Mouse (Mus musculus): Measurements from ENCODE around the gene Heatr5b.
A peak's percentile ranks its signal among the peaks of the same experiment; 100 is the strongest.
"Not testable (repeated sequence)": the region's sequence is repeated elsewhere in the genome, so short reads cannot be mapped to it uniquely, and the experiment has no call there.

The Heatr5b gene

DNA sequence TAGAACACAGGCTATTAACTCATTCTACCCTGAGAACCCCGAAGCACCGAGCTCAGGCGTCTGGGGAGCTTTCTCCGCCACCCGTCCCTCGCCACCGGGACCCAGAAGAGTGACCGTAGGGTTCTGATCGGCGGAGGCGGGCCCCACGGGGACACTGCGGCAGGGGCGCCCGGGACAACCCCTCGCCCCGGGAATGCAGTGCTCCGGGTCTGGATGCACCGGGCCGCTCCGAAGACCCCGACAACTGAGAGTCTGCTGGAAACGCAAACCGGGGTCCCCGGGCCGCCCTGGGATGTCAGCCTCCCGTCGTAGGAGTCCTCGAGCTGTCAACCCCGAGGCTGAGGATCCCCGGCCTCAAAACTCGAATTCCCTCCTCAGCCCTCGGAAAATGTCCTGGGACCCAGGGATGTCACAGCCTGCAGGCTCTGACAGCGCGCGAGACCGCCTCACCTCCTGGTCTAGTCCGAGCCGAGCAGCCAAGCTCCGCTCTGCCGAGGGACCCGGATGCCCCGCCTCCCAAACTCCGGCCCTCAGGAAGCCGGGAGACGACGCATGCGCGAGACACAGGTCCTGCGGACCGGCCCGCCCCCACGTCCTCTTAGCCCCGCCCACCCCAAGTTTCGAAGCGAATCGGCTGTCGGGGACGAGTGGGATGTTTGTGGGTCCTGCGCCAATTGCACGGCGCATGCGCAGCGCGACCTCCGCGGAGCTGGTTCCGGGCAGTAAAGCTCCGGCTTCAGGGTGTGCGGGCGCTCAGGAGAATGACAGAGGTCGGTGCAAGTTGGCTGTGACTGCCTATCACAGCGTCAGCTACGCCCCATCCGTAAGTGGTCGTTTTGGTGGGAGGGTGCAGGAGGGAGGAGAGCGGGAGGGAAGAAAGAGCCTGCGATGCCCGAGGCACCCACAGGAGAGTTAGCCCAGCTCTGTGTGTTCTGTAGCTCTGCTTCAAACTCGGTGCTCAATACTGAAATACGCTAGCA is at the start of gene Heatr5b, which contains the start of gene Gpatch11:
Heatr5b (minus strand) TSS at position 509 of the 980 bp plus-strand sequence.
Gpatch11 (plus strand) TSS at position 712 of the 980 bp plus-strand sequence.
- peak; percentile 98 to 99 for DNase-seq

DNA sequence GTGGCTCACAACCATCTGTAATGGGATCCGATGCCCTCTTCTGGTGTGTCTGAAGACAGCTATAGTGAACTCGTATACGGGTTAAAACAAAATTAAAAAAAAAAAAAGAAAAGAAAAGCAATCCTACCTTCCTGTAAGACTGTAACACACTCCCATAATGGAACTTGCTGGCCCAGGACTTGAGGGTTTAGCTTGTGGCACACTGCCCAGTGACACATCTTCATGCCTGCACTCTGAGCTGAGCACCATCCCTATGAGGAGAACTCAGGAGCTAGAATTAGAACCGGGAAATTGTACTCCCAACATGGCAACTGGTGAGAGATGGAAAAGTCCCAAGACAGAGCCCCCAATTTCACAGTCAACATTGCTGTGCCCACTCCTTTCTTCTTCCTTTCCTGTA is 48.1 kb upstream of the Heatr5b start:
- DNase-seq, result no peak

DNA sequence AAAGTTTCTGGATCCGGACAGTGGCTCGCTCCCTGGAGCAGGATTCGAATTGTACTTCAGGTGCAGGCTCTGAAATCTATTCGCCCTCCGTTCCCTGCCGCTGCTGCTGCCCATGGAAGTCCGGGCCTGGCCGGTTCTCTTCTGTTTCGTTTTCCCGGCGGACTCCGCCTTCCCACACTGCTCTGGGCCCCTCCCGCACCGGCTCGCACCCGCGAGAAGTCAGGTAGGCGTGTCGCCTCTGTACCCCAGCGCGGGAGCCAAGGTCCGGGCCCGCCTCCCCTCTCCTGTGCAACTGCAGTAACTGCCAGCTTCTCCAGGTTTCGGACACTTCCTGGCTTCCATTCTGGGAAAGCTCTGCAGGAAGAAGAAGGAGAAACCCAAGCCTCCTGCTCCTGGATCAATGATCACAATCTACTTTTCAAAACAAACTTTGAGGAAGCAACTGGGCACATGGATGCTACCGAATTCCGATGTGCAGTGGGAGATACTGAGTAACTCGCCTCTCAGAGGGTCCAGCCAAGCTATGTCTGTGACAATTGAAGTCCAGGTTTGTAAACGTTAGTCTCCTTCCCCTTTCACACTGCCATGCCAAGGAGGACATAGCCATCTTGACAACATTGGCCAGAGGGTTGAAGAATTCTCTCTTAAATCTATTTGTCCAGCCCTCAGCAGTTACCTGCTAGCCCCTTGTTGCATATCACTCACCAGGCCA is 47.4 kb upstream of the Heatr5b start, which contains the start of gene Eif2ak2:
Eif2ak2 (minus strand) TSS at position 173 of the 712 bp plus-strand sequence.
- peak; percentile 90 to 91 for DNase-seq

DNA sequence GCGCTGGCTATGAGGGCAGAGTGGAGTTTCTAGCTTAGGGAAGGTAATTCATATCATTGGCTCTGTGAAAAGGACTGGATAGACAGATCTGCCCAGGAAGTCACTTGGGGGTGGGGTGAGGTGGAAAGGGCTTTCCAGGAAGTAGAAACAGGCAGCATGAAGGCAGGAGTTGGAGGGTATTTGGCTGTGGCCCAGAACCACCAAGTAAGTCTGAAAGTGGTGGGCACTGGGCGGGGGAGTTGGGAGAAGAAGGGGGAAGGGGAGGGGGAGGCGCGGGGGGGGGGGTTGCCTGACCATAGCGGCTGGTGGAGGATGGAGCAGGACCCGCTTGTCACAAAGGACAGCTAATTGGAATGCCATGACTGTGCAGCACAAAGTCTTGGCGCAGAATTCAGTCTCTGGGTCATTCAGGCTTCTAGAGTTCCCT is 46.7 kb upstream of the Heatr5b start:
- peak in 1 of 2 experiments; percentile 25 for DNase-seq

DNA sequence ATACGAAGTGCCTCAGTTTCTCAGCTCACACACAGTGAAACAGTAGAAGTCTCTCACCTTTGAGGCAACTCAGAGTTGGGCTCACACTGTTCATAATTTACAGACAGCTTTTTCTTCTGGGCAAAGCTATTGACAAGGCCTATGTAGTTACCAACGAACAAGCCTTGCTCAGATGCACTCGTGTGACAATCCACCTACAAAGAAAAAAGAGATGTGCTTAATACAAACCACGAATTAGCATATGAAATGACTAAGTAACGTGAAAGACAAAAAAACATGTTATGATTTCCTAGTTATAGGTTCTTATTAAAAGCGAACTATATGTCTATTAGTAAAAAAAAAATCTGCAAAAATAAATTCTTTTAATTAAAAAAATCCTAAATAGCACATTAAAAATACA is 38.7 kb upstream of the Heatr5b start:
- no peak for DNase-seq

DNA sequence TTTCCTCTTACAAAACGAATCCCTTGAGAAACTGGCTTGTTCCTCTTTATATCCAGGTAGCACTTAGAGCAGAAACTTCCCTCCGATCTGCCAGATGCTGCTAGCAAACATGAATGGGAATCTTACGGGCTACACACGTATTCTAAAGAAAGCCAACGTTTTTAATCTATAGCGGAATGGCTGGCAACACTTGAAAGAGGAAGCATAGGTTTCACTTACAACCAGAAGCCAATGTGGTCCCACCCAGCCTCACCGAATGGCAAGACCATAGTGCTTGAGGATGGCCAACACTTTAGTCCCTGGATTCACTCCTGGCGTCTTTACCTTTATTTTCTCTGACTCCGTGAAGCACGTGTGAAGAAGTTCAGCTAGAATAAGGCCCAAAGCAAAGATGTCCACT is 21.1 kb upstream of the Heatr5b start:
- no peak for DNase-seq

DNA sequence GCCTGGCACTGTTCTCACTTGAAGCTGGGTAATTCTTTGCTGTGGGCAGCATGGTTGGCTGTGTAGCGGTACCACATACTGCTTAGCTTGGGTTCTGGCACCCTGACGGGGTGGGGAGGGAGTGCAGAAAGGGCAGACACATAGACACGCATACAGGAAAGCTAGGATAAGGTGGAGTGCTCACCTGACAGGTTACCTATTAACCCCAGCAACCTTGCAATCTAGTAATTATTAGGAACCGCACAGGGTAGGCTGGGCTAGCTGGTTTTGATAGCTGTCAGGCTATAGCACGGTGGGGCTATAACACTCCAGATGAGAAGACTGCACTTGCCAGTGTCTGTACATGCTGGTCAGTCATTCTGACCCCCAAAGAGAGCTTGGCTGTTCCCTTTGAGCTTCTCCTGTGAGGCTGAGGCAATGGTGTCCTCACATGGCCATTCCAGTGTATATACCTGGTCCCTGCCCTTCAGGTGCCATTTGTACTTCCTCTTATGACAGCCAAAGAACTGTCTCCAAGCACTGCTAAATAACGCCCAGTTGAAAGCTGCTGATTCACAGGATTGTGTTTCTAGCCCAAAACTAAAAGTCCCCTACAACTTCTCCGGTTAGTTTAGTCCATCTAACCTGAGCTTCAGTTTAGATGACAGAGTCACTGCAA is 7.2 kb upstream of the Heatr5b start:
- no peak for DNase-seq

DNA sequence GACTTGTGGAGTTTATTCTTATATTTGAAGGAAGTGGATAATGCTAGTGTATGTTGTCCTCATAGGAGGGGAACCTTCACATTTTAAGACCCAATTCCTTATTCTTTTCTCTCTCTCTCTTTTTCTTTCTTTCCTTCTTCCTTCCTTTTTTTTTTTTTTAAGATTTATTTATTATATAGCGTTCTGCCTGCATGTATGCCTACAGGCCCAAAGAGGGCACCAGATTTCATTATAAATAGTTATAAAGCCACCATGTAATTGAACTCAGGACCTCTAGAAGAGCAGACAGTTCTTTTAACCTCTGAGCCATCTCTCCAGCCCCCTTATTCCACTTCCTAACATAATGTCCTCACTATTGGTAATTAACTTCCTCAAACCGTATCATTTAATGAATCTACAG is 892 bp upstream of the Heatr5b start:
- no peak for DNase-seq

DNA sequence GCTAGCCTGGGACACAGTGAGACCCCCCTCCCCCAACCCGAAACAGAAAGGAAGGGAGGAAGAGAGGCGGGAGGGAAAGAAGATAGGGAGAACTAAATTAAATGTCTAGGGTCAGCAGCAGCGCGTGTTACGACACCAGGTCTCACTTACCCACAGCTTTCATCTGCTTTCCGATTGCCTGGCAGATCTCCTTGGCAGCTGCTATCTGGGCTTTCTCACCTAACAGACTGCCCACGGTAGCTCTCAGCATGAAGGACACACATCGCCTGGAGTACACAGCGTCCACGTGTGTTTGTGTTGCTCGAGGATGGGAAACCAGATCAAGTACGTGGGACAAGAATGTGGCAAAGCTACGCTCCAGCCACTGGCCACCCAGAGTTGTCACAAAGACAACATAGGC is 10.8 kb downstream of the Heatr5b start:
- no peak for DNase-seq

DNA sequence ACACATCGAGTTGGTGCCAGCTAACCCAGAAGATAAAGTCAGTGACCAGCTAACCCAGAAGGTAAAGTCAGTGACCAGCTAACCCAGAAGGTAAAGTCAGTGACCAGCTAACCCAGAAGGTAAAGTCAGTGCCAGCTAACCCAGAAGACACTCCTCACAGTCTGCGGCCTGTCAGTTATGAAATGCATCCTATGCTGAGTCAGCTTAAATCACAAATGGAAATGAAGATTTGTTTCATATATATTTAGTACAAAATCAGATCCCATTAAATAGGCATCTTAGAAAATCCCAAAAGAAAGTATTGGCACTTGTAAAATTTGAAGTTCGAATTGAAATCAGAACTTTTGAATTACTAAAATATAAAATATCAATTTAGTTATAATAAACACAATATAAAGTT is 25.6 kb downstream of the Heatr5b start:
- DNase-seq, result no peak

DNA sequence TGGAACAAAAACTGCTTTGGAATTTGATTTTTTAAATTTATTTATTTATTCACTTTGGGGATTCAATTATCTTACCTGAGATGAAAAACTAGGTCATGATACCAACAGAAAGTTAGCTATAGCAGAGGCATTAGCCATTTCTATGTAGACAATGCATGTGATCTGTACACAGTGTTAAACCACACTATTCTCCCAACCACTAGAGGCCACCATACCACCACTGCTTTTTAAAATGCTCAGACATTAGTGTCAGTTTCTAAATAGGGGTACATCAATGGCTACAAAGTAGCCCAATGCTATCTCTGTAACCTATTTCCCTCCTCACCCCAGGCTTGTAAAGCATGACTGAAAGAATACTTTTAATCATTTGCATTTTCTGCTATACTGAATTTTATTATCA is 26.1 kb downstream of the Heatr5b start:
- DNase-seq, result no peak

DNA sequence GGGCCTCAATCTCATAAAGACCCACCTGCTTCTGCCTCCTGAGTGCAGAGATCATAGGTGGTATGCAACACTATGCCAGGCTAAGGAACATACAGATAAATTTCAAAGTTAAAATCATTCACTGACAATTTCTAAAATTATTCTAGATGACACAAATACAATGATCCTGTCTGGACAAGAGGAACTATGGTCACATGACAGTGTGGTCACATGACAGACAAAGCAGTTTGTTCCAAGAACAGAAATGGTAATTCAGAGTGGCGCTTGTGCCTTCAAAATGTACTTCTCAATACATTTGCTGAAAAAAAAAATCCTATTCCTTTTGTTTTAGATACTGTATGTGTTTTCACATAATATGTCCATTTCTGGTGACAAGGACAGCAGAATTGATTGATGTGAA is 37.9 kb downstream of the Heatr5b start:
- DNase-seq, result no peak

DNA sequence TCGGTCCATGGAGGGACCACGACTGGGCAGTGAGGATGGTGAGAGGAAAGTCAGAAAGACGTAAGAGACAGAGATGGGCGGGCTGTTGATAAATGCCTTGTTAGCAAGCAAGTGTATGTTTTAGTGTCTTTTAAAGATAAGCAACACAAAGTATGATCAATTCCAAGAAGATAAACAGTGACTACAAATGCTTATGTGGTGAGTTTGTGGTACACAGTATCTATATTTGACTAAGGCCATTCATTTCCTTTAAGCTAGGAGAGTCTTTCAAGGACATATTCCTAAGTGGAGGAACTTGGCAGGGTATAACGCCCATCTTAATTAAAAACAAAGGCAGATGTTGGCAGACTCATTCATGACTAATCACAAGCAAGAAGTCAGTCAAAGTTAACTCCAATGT is 40.8 kb downstream of the Heatr5b start:
- DNase-seq, result no peak

DNA sequence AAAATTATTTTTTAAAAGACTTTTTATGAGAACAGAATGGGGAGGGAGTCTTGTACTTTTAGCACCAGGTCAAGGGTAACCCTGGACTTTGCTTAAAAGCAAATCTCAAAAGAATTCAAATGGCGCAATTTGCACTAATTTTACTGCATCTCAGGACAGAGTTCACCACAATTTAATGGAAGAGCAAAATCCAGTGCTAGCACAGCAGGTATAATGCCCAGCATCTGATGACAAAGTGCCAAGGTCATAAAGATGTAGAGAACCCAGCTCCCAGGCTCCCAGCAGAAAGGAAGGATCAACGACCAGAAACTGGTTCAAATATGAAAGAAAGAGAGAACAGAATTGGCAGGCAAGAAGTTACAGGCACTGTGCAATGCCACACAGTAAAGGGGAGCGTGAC is 43.0 kb downstream of the Heatr5b start:
- no peak for DNase-seq

DNA sequence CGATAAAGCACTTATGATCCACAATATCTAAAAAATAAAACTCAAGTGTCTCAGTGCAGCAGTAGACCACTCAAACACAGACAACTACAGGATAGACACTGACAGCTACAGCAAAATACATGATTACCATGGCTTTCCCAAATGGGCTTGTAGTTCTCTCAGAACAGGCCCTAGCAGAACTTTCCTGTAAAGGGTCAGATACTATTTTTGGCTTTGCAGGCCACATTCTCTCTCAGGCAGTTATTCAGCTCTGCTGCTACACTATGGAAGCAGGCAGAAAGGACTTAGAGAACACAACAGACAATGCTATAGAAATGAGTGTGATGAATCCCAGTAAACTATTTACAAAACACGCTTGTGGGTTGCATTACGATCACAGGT is 43.5 kb downstream of the Heatr5b start:
- no peak for DNase-seq

DNA sequence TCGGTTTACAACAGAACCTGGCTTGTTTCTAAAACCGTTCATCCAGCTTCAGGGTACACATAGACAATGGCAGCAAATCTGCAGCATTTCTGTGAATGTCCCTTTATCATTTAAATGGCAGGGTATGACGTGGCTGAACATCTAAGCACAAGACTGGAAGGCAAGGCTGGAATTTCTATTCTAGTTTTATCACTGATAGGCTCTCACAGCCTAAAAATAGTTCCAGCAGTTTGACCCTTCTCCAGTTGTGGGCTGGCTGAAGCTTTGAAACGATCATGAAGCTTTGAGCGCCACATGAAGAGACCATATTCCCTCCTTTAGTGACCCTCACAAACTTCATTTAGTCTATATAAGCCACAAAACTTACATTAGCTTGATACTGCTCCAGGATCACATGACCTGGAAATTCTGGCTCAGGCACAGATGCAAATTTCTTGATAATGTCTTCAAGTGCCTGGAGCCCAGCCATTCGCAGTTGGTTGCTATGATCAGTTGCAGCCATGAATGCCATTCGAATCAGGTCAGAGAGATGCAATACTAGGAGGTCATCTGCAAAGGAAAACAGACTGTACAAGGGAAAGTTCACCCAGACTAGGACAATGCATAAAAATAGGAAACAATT is 44.0 kb downstream of the Heatr5b start:
- DNase-seq, result no peak

DNA sequence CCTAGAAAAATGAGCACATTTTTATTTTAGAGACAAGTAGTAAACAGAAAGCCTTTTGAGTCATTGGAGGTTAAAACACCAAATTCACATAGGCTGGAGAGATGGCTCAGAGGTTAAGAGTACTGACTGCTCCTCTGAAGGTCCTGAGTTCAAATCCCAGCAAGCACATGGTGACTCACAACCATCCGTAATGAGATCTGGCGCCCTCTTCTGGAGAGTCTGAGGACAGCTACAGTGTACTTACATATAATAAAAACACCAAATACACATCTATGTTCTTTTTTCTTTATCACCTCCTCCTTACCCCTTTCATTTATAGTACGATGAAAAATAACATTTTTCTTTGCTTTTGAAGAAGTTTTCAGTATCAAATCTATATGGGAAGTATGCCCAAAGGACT is 46.9 kb downstream of the Heatr5b start:
- DNase-seq, result not testable (repeated sequence)

DNA sequence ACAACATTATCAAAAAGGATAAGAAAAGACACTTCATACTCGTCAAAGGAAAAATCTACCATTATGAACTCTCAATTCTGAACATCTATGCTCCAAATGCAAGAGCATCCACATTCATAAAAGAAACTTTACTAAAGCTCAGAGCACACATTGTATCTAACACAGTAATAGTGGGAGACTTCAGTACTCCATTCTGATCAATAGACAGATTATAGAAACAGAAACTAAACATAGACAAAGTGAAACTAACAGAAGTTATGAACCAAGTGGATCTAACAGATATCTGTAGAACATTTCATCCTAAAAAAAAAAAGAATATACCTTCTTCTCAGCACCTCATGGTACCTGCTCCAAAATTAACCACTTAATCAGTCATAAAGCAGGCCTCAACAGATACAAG is 56.4 kb downstream of the Heatr5b start:
- no peak for DNase-seq

DNA sequence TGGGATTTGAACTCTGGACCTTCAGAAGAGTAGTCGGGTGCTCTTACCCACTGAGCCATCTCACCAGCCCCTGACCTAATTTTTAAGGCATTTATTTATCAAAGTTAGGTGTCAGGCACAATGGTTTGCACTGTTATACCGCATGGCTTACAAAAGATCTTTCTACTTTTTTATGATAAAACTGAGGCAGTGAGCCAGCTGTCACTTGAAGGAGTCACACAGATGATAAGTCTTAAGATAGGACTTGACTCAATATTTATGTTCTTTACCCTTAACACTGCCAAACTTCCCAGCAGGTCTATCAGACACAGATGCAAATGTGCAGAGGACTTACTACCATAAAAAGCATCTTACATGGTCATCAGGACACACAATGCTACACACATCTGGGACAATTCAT is 62.8 kb downstream of the Heatr5b start:
- no peak for DNase-seq

DNA sequence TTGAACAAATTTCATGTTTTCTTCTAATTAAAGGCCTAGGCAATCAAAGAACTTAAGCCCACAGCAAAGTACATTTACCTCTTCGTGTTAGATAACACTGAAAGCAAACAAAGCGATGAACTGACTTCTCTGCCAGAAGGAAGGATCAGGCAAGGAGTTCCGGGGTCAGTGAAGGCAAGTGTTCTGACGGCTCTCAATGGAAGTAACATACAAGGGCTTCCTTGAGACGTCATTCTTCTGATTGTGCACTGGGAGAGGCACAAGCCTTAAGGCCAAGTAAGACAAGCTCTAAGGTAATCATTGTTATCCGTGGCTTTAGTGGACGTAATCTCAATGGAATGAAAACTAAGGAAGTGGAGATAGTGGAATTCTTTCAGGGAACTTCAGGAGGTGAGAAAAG is 64.2 kb downstream of the Heatr5b start:
- no peak for DNase-seq

DNA sequence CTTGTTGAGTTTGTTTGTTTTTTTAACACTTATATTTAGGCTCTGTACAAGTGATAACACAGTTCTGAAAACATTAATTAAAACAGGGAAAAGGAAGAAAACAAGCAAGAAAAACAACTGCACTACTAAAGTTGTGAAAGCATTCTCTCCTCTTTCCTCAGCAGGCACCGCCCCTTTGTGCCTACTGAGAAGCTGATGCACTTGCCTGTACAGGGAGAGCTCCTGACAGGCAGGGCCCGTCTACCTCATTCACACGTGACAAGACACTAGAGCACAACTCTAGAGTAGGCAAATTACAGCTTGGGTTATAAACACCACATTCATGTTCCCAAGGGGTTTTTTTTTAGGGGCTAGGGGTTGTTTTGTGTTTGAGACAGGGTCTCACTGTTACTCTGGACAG is 65.8 kb downstream of the Heatr5b start:
- no peak for DNase-seq

DNA sequence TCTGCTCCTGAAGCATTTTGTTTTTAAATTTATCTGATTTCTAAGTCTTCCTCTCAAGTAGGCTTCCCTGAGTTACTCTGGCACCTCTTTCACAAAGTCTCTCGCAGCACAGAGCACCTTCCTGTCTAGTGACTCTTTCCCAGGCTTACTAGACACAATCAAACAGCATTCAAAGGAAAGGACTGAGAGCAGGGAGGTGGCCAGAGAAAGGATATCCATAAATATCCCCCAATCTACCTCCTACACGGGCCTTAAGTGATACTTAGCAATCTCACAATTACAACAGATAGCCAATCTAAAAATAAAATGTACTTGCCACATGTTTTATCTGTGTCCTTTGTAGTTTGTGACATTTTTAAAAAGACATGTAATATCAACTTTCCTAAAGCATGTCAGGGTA is 66.2 kb downstream of the Heatr5b start:
- DNase-seq, result no peak

DNA sequence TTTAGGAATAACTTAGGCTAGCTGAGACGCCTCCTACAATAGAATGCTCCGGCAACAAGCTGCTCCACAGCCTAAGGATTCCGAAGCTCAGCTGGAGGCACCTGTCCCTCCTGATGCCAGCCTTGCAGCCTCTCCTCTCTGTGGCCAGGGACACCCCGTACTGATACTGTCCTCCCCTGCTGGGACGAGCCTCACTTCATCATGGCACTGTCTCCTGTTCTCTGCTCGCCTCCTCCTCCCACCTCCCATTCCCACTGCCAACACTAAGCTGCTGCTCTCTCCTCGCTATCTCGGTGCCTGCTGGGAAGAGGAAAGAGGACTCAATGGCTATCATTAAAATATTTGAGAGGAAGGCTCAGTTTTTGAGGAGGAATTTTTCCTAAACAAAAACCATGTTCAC is 67.6 kb downstream of the Heatr5b start:
- no peak for DNase-seq

All from lung, postnatal 4 days (tissue).